Mouse (Mus musculus) liver, embryonic 13.5 days (tissue): Measurements from ENCODE around the gene Akp3. TPM values are rescaled to one million over a fixed set of nuclear protein-coding genes. Genes with fewer than 3 reads are reported as not detected.

Experiments used
- ATAC-seq: fragments of 200-750 bp; cut with Nextera tagmentation; 2 replicates; pipeline ENCODE4 v1.8.0; 2017; ENCODE audit warnings: low read depth, mild to moderate bottlenecking, moderate number of reproducible peaks, moderate library complexity
- DNase-seq: peaks from one replicate; pipeline ENCODE4 v3.0.0; 2022
- H3K27ac ChIP-seq: fragments of 300-500 bp; sonication (generic); 2 replicates; pipeline ENCODE4 v1.5.1; 2015; ENCODE audit warnings: moderate library complexity, mild to moderate bottlenecking, inconsistent platforms
- H3K27me3 ChIP-seq: fragments of 300-500 bp; sonication (generic); 2 replicates; pipeline ENCODE4 v1.6.1; 2015; ENCODE audit warnings: mild to moderate bottlenecking, inconsistent platforms
- H3K36me3 ChIP-seq: fragments of 300-500 bp; sonication (generic); 2 replicates; pipeline ENCODE4 v1.6.1; 2015; ENCODE audit warnings: mild to moderate bottlenecking, inconsistent platforms
- H3K4me1 ChIP-seq: fragments of 300-500 bp; sonication (generic); replicated peaks from 2 replicates; pipeline ENCODE4 v1.6.1; 2015; ENCODE audit warnings: inconsistent platforms
- H3K4me2 ChIP-seq: fragments of 300-500 bp; sonication (generic); 2 replicates; pipeline ENCODE4 v1.6.1; 2015; ENCODE audit warnings: inconsistent platforms, mild to moderate bottlenecking, moderate library complexity
- H3K4me3 ChIP-seq: fragments of 300-500 bp; sonication (generic); replicated peaks from 2 replicates; pipeline ENCODE4 v1.5.1; 2015; ENCODE audit warnings: mild to moderate bottlenecking, inconsistent platforms
- H3K9ac ChIP-seq: fragments of 300-500 bp; sonication (generic); 2 replicates; pipeline ENCODE4 v1.6.1; 2015; ENCODE audit warnings: mild to moderate bottlenecking, inconsistent platforms
- H3K9me3 ChIP-seq: fragments of 300-500 bp; sonication (generic); replicated peaks from 2 replicates; pipeline ENCODE4 v1.6.1; 2016; ENCODE audit warnings: inconsistent platforms
- WGBS: fragments of 180-500 bp; shearing (Covaris S2); methylation state at CpG from one replicate; pipeline ENCODE4 v1.1.7; 2015; ENCODE audit not compliant: insufficient replicate concordance; 5-methylcytosine and 5-hydroxymethylcytosine counted together
- polyA plus RNA-seq: library from polyadenylated mRNA; unstranded; fragments of >200 nt; fragmentation: Nextera tagmentation; extraction: Ambion mirVana; gene quantifications from 2 replicates; pipeline ENCODE4 v1.2.1, GENCODE M21; 2015

The Akp3 gene
- polyA plus RNA-seq, 1 experiment from 2014 or later = not detected

- Histone ChIP-seq H3K9me3 (no peaks in the 10 kb centered on the region), H3K9ac (no peak overlapping the region), H3K4me3 (no peak overlapping the region), H3K27ac (no peak overlapping the region), H3K4me2 (no peak overlapping the region), H3K36me3 (no peaks in the 10 kb centered on the region), H3K4me1 (no peaks in the 10 kb centered on the region), H3K27me3 (no peaks in the 10 kb centered on the region)
- 27% methylated on average over 9 of the region's 9 CpGs for WGBS
- ATAC-seq (no peak), DNase-seq (no peak)
These were observed 12.9 kb upstream of the Akp3 start for GRCm38 (mm10) chr1:87111719-87112354.

GRCm38 (mm10) chr1:87114784-87115183 lies 10.0 kb upstream of the Akp3 start:
- 44% methylated on average over 1 of the region's 1 CpGs for WGBS
- H3K9me3 ChIP-seq = no peaks in the 10 kb centered on the region
- no peak for DNase-seq
- no peak overlapping the region for H3K9ac ChIP-seq
- no peaks in the 10 kb centered on the region for H3K27me3 ChIP-seq
- H3K4me3 ChIP-seq = no peak overlapping the region
- no peak overlapping the region for H3K4me2 ChIP-seq
- H3K27ac ChIP-seq = no peak overlapping the region
- no peaks in the 10 kb centered on the region for H3K36me3 ChIP-seq
- ATAC-seq = no peak
- H3K4me1 ChIP-seq = no peaks in the 10 kb centered on the region

- H3K9ac ChIP-seq = no peak overlapping the region
- DNase-seq (no peak), ATAC-seq (no peak)
- H3K27ac ChIP-seq = no peak overlapping the region
- H3K4me1 ChIP-seq = no peaks in the 10 kb centered on the region
- H3K9me3 ChIP-seq = no peaks in the 10 kb centered on the region
- H3K36me3 ChIP-seq = no peaks in the 10 kb centered on the region
- peaks cover 40% of the 10 kb centered on the region for H3K27me3 ChIP-seq
- H3K4me3 ChIP-seq = no peak overlapping the region
- H3K4me2 ChIP-seq = no peak overlapping the region
- WGBS = 13% methylated on average over 43 of the region's 43 CpGs
These were observed 2.6 kb downstream of the Akp3 start for GRCm38 (mm10) chr1:87127206-87128030.

GRCm38 (mm10) chr1:87131803-87132202 lies 7.0 kb downstream of the Akp3 start:
- ATAC-seq (no peak), DNase-seq (no peak)
- H3K9ac ChIP-seq = no peak overlapping the region
- H3K9me3 ChIP-seq = no peaks in the 10 kb centered on the region
- WGBS = 61% methylated on average over 4 of the region's 4 CpGs
- H3K4me1 ChIP-seq = no peaks in the 10 kb centered on the region
- peaks cover 25% of the 10 kb centered on the region for H3K27me3 ChIP-seq
- no peak overlapping the region for H3K27ac ChIP-seq
- no peaks in the 10 kb centered on the region for H3K36me3 ChIP-seq
- no peak overlapping the region for H3K4me3 ChIP-seq
- no peak overlapping the region for H3K4me2 ChIP-seq

- ATAC-seq = no peak
- no peaks in the 10 kb centered on the region for H3K36me3 ChIP-seq
- H3K4me2 ChIP-seq = no peak overlapping the region
- no peaks in the 10 kb centered on the region for H3K4me1 ChIP-seq
- no peaks in the 10 kb centered on the region for H3K9me3 ChIP-seq
- no peak overlapping the region for H3K27ac ChIP-seq
- H3K4me3 ChIP-seq = no peak overlapping the region
- no peak for DNase-seq
- 0 out of 2 replicates have a peak, but pooled peaks cover 6% of the 10 kb centered on the region for H3K27me3 ChIP-seq
- 64% methylated on average over 4 of the region's 4 CpGs for WGBS
- no peak overlapping the region for H3K9ac ChIP-seq
These were observed 16.8 kb downstream of the Akp3 start for GRCm38 (mm10) chr1:87141550-87141949.

GRCm38 (mm10) chr1:87142456-87142855 lies 17.7 kb downstream of the Akp3 start:
- no peaks in the 10 kb centered on the region for H3K36me3 ChIP-seq
- no peak overlapping the region for H3K4me3 ChIP-seq
- H3K4me1 ChIP-seq = no peaks in the 10 kb centered on the region
- H3K9me3 ChIP-seq = no peaks in the 10 kb centered on the region
- H3K27me3 ChIP-seq = 0 out of 2 replicates have a peak, but pooled peaks cover 13% of the 10 kb centered on the region
- DNase-seq = no peak
- H3K4me2 ChIP-seq = no peak overlapping the region
- WGBS = 64% methylated on average over 9 of the region's 9 CpGs
- no peak overlapping the region for H3K9ac ChIP-seq
- H3K27ac ChIP-seq = no peak overlapping the region
- no peak for ATAC-seq

- WGBS = 71% methylated on average over 10 of the region's 10 CpGs
- Histone ChIP-seq H3K4me2 (no peak overlapping the region), H3K4me1 (no peaks in the 10 kb centered on the region), H3K9me3 (no peaks in the 10 kb centered on the region), H3K4me3 (no peak overlapping the region), H3K27me3 (0 out of 2 replicates have a peak, but pooled peaks cover 14% of the 10 kb centered on the region), H3K9ac (no peak overlapping the region), H3K27ac (no peak overlapping the region), H3K36me3 (no peaks in the 10 kb centered on the region)
- DNase-seq (no peak), ATAC-seq (no peak)
These were observed 18.4 kb downstream of the Akp3 start for GRCm38 (mm10) chr1:87143141-87143540.

GRCm38 (mm10) chr1:87149422-87149821 lies 24.6 kb downstream of the Akp3 start:
- Histone ChIP-seq H3K36me3 (no peaks in the 10 kb centered on the region), H3K9me3 (no peaks in the 10 kb centered on the region), H3K4me1 (peaks cover 1% of the 10 kb centered on the region; the same call in 1 of the 2 replicates), H3K4me2 (no peak overlapping the region), H3K9ac (no peak overlapping the region), H3K4me3 (no peak overlapping the region), H3K27ac (no peak overlapping the region), H3K27me3 (peaks cover 64% of the 10 kb centered on the region)
- WGBS = 31% methylated on average over 13 of the region's 13 CpGs
- ATAC-seq (no peak), DNase-seq (no peak)

- WGBS = 61% methylated on average over 6 of the region's 6 CpGs
- Histone ChIP-seq H3K9ac (no peak overlapping the region), H3K4me1 (peaks cover 4% of the 10 kb centered on the region; the same call in 1 of the 2 replicates), H3K27ac (no peak overlapping the region), H3K4me2 (no peak overlapping the region), H3K36me3 (no peaks in the 10 kb centered on the region), H3K4me3 (no peak overlapping the region), H3K9me3 (no peaks in the 10 kb centered on the region), H3K27me3 (peaks cover 80% of the 10 kb centered on the region)
- ATAC-seq (no peak), DNase-seq (no peak)
These were observed 26.5 kb downstream of the Akp3 start for GRCm38 (mm10) chr1:87151286-87151685.

GRCm38 (mm10) chr1:87153776-87154500 lies 29.2 kb downstream of the Akp3 start:
- ATAC-seq (no peak), DNase-seq (no peak)
- peaks cover 90% of the 10 kb centered on the region for H3K27me3 ChIP-seq
- H3K4me3 ChIP-seq = peak overlapping the region; percentile 19
- H3K36me3 ChIP-seq = no peaks in the 10 kb centered on the region
- H3K9me3 ChIP-seq = no peaks in the 10 kb centered on the region
- H3K9ac ChIP-seq = no peak overlapping the region
- 2% methylated on average over 72 of the region's 72 CpGs for WGBS
- peak overlapping the region; percentile 34 for H3K4me2 ChIP-seq
- H3K4me1 ChIP-seq = peaks cover 4% of the 10 kb centered on the region; the same call in 1 of the 2 replicates
- no peak overlapping the region for H3K27ac ChIP-seq

GRCm38 (mm10) chr1:87154501-87155120 lies 29.8 kb downstream of the Akp3 start:
- DNase-seq (no peak), ATAC-seq (no peak)
- H3K27ac ChIP-seq = no peak overlapping the region
- peak overlapping the region; percentile 19 for H3K4me3 ChIP-seq
- 3% methylated on average over 57 of the region's 58 CpGs for WGBS
- no peaks in the 10 kb centered on the region for H3K9me3 ChIP-seq
- H3K4me1 ChIP-seq = peaks cover 4% of the 10 kb centered on the region; the same call in 1 of the 2 replicates
- peak overlapping the region; percentile 34 for H3K4me2 ChIP-seq
- H3K9ac ChIP-seq = no peak overlapping the region
- H3K27me3 ChIP-seq = peaks cover 95% of the 10 kb centered on the region
- H3K36me3 ChIP-seq = no peaks in the 10 kb centered on the region
